Mouse (Mus musculus) left cerebral cortex, postnatal 25 days (tissue): ENCODE data around the gene Dut. TPM values are rescaled to one million over a fixed set of nuclear protein-coding genes. Genes with fewer than 3 reads are reported as not detected.
"Not testable (repeated sequence)": the region's sequence is repeated elsewhere in the genome, so short reads cannot be mapped to it uniquely, and the experiment has no call there.

ENCODE experiments used
- DNase-seq, 2 experiments: peaks; one replicate each; pipeline ENCODE4 v3.0.0; 2022; ENCODE audit warnings: low spot score in 2 of 2, mixed read lengths in 1 of 2
- intact Hi-C: fragments of 180-260 bp; cut with DNase I; formaldehyde crosslinking; loops from one replicate; pipeline ENCODE4 v1.15.1; 2025
- total RNA-seq, 2 experiments: library from RNA; stranded (reverse); gene quantifications; 2 replicates each; pipeline ENCODE4 v1.2.3; 2021

Dut gene
- total RNA-seq, 2 experiments from 2014 or later: 23.2 to 23.7 TPM

DNA sequence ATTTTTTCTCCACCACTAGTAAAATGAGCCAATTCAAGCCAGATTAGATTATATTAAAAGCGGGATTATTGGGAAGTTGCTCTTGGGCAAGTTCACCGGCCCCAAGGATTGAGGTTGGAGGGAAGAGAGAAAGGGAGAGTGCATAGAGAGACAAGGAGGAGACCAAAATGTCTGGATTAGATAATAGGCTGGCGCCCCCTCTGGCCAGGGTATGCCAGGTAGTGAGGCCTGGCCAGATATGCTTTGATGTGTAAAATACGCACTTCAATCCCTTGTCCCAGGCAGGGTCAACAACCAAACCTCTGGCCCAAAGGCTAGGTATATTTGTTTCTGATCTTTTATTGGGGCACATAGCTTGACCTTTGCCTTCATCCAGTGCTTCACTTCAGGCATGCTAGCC lies 4.8 kb downstream of the Dut start:
- no peak for DNase-seq
- intact Hi-C loops: no loop called here

GRCm38 (mm10) chr2:125252275-125252674 lies 5.3 kb downstream of the Dut start:
- intact Hi-C loops: no loop called here
- DNase-seq: peak; percentile 32 to 59

- intact Hi-C loops: no loop called here
- DNase-seq: no peak
Observed at GRCm38 (mm10) chr2:125253699-125254098, 6.7 kb downstream of the Dut start.

GRCm38 (mm10) chr2:125254630-125255029 lies 7.6 kb downstream of the Dut start:
- intact Hi-C loops: no loop called here
- DNase-seq: no peak

DNA sequence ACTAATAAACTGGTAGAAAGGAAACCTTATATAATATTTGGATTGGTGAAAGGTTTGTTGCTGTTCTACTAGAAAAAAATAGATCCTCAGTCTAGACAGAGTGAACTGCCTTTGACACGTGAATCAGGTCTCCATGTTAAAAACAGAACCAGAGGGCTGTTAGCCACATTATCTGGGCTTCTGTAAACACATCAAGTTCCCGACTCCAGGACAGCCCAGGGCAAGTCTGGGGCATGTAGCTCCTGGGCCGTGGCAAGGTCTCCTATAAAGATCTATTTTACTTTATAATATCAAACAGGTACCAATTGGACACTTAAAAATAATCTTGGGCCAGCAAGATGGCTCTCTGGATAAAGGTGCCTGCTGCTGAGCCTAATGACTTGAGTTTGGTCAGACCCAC lies 8.9 kb downstream of the Dut start:
- intact Hi-C loops: no loop called here
- no peak for DNase-seq

DNA sequence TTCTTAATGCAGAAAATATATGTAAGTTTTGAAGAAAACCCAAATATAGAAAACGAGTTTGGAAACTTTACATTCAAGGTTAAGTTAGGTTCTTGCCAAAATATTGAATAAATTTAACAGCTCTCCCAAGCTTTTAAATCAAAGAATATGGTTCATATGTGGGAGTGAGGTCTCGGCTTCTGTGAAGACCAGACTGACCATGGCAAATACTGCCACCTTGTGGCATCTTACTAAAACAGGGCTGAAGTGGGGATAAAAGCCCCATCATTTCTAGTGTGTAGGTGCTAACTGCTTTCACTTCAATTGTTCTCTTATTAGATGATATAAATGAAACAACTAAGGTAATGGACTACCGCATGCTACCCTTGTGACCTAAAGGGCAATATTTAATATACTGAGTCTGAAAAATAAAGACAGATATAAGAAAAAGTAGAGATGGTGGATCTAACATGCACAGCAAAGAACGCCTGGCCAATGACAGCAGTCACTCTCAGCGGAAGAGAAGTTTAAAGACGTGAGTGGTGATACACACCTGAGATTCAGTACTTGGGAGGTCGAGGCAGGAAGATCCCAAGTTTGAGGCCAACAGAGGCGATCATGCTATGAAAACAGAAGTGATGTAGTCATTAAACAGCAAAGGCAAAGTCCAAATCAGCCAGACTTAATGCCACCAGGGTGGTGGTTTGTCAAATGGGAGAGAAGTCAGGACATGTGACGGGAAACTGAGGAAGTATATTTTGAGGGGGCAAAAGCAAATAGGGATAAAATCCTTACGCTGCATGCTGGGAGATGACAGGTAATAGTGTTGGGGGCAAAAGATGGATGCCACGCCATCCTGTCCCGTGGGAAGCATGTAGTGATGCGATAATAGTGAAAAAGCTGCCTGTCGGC lies 12.5 kb downstream of the Dut start:
- peak in 1 of 2 experiments; percentile 27 for DNase-seq

DNA sequence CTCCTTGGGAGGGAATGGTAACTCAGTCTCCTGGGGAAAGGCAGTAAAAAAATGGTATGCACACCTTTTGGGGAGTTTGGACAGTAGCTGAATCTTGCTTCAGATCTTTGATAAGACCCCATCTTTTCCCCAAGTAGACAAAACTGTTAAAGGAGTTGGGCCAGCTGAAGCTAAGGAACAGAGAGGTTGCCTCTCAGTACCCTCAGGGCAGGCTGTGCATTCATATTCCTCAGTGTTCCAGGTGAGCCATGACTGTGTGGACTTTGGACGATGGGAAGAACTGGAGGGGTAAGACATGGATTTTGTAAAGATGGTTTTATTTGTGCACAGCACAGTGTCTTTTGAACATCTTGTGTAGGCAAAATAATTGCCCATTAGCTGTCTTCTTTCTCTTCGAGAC lies 13.3 kb downstream of the Dut start:
- intact Hi-C loops: loop anchor here (5.0 kb wide), 2 partner anchors 42 to 472 kb away; no protein-coding TSS in a partner anchor
- no peak for DNase-seq

More for the DNA sequence above, 12.5 kb downstream of the Dut start:
- intact Hi-C loops: loop anchor here (5.0 kb wide), 2 partner anchors 43 to 473 kb away; no protein-coding TSS in a partner anchor

GRCm38 (mm10) chr2:125263056-125263455 lies 16.1 kb downstream of the Dut start:
- peak in 1 of 2 experiments; percentile 30 for DNase-seq
- intact Hi-C loops: loop anchor here (5.0 kb wide), 2 partner anchors 39 to 469 kb away; no protein-coding TSS in a partner anchor

DNA sequence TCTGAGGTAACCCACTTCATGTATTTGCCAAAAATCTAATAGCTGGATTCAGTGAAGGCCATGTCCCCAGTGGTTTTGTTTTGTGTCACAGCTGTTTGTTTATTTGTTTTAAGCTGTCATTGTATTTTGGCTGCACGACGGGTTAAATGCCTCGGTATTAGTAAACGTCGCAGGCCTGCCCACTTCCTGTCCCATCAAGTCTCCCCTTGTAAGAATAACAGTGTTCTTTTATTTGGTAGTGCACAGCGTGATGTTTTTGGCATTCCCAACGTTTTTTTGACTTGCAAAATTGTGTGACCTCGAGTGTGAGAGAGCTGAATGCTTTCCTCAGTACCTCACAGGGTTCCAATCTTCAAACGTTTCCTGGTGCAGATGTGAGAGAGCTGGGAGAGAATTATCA lies 16.8 kb downstream of the Dut start:
- intact Hi-C loops: loop anchor here (5.0 kb wide), 2 partner anchors 39 to 469 kb away; no protein-coding TSS in a partner anchor
- no peak for DNase-seq

DNA sequence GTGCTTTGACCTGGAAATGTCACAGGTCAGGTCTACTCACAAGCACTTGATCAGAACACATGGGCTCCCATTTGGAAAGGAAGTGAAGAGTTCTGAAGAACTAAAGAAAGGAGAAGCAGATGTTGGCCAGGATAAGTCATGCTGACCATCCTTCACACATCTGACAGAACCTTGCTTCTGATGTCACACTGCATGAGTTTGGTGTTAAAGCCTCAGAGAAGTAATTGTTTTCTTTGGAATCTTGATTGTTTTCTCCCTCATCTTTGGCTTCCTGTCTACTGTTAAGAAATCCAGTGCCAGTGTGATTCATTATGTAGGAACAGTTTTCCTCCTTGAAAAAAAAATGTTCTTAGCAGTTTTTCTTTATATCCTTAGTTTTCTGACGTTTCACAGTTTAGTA lies 21.9 kb downstream of the Dut start:
- no peak for DNase-seq
- intact Hi-C loops: no loop called here

DNA sequence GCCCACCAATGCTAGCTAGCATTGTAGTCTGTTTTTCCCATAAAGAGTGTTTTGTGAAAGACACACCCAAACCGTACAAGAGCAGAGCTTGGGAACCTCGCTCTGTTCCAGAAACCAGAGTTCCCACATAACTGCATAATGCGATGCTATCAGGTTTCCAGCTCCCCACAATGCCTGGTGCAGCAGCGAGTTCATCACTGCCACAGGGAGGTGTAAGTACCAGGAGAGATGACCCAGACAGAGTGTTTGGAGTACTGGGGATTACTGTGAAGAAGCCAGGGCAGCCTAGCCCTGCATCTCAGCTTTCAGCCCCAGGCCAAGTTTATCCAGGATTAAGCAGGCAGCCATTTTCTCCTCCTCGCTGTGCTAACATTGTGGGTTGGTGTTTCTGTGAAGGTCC lies 28.6 kb downstream of the Dut start:
- intact Hi-C loops: no loop called here
- DNase-seq: no peak

- intact Hi-C loops: no loop called here
- DNase-seq: no peak
Observed at GRCm38 (mm10) chr2:125276692-125277091, 29.7 kb downstream of the Dut start.

- intact Hi-C loops: no loop called here
- no peak for DNase-seq
Observed at GRCm38 (mm10) chr2:125278474-125278873, 31.5 kb downstream of the Dut start.

- DNase-seq, intact Hi-C loops: not testable (repeated sequence)
Observed at GRCm38 (mm10) chr2:125279995-125280394, 33.0 kb downstream of the Dut start.

- DNase-seq: no peak
- intact Hi-C loops: no loop called here
Observed at GRCm38 (mm10) chr2:125282334-125283206, 35.6 kb downstream of the Dut start.

DNA sequence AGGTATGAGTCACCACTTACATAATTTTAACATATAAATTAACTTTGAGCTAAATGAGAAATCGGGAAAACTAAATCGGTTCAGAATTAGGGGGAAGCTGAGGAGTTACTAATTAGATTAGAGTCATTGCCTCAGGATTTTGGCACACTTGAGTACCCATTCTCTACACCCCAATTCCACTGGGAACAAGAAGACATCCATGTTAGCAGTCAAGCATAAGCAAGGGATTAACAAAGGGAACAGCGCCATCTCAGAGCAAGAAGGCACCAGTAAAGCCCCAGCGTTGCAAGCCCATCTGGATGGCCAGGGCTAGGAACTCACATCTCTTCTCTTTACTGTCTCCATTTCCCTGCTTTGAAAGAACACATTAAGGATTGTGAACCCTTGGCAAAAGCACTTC lies 38.8 kb downstream of the Dut start:
- DNase-seq: no peak
- intact Hi-C loops: no loop called here

GRCm38 (mm10) chr2:125290197-125290965 lies 43.4 kb downstream of the Dut start:
- intact Hi-C loops: no loop called here
- DNase-seq: no peak

DNA sequence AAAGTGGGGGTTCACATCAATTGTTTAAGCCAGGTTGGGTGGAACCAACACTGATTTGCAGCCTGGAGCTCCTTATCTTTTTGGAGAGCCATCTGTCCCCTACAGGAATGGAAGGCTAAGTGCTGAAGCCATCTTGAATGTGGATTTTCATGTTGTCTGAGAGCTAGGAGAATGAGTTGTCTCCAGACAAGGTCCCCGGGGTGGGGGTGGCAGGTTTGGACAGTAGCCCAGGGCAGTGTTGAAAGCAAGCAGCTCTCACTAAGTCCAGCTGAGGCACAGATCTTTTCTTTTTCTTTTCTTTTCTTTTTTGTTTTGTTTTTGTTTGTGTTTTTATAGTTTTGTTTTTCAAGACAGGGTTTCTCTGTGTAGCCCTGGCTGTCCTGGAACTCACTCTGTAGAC lies 44.1 kb downstream of the Dut start:
- intact Hi-C loops: no loop called here
- DNase-seq: no peak

GRCm38 (mm10) chr2:125292616-125293015 lies 45.6 kb downstream of the Dut start:
- intact Hi-C loops: no loop called here
- no peak for DNase-seq
